Mouse (Mus musculus) heart, postnatal 0 days (tissue): ENCODE results near the gene Dlg2.

Experiments
- CTCF ChIP-seq: IDR thresholded peaks from 2 replicates; pipeline ENCODE4 v1.5.1; 2016; ENCODE audit warnings: antibody characterized with exemption, control low read depth, low read depth
- EP300 ChIP-seq: IDR thresholded peaks from 2 replicates; pipeline ENCODE4 v1.6.1; 2016; ENCODE audit warnings: antibody characterized with exemption, low read depth

DNA sequence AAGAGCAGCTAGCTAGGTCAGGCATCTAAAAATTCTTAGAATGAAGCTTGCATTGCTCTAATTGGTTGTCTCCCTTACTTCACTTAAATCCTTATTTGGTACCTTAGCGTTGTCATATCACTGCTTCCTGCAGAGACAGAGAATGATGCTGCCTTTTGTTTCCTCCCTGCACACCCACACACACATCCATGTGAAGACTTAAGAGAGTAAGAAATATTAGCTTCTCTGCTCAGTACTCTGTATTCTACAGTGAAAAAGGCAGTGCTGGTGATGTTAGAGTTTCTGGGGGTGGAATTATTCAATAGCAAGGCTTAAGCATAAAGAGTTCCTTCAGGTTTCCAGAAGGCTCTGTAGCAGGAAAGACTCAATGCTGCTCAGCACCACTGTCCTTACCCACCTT, 272.2 kb downstream of the Dlg2 start:
- TF ChIP-seq CTCF (no peak), EP300 (no peak)
